8 mouse cellular contexts compared by ENCODE assay signal in genomic region chr1:182506229-182506986, GRCm38 (mm10). TPM values are rescaled to one million over a fixed set of nuclear protein-coding genes. Genes with fewer than 3 reads are reported as not detected.
DNase-seq lines count a peak whose midpoint lies in the region; ATAC-seq and TF ChIP-seq lines count a peak whose summit lies in the region.

No protein-coding gene starts in this region.

- peak overlapping the region; percentile 51 for H3K27ac ChIP-seq in spleen, adult 2 months (ENCODE audit: insufficient read depth, low read length)
- H3K27ac ChIP-seq in brown adipose tissue, adult 24 weeks (replicated peaks; ENCODE audit: low read depth, low read length), result peak overlapping the region; percentile 92
- H3K27ac ChIP-seq in liver, embryonic 14.5 days, result no peak overlapping the region
- H3K27ac ChIP-seq in stomach, embryonic 15.5 days, result peak overlapping the region; percentile 88
- H3K27ac ChIP-seq in midbrain, embryonic 13.5 days, result no peak overlapping the region

- H3K27me3 ChIP-seq in spleen, adult 2 months (ENCODE audit: control insufficient read depth, insufficient read depth, low read length), result no peaks in the 10 kb centered on the region
- no peaks in the 10 kb centered on the region for H3K27me3 ChIP-seq in liver, embryonic 14.5 days (ENCODE audit: control insufficient read depth, insufficient read depth, low read length)
- no peaks in the 10 kb centered on the region for H3K27me3 ChIP-seq in stomach, embryonic 15.5 days (replicated peaks)
- no peaks in the 10 kb centered on the region for H3K27me3 ChIP-seq in midbrain, embryonic 13.5 days

- WGBS in spleen, adult 2 months, result 39% methylated on average over 7 of the region's 7 CpGs
- 16% methylated on average over 7 of the region's 7 CpGs for WGBS in liver, embryonic 14.5 days (ENCODE audit: insufficient replicate concordance)
- 29% methylated on average over 7 of the region's 7 CpGs for WGBS in stomach, embryonic 15.5 days
- WGBS in midbrain, embryonic 13.5 days, result 65% methylated on average over 7 of the region's 7 CpGs

- H3K4me3 ChIP-seq in spleen, adult 2 months (ENCODE audit: extremely low read depth, insufficient read depth, insufficient read length), result no peak overlapping the region
- 0 out of 2 replicates have a peak overlapping the region, but pooled peaks have one; percentile 4 for H3K4me3 ChIP-seq in brown adipose tissue, adult 24 weeks (ENCODE audit: insufficient read depth, low read depth, low read length)
- no peak overlapping the region for H3K4me3 ChIP-seq in liver, embryonic 14.5 days (ENCODE audit: insufficient read depth in 1 of 2, low read depth in 2 of 2, low read length in 2 of 2)
- H3K4me3 ChIP-seq in stomach, embryonic 15.5 days (replicated peaks), result no peak overlapping the region
- H3K4me3 ChIP-seq in midbrain, embryonic 13.5 days (replicated peaks), result no peak overlapping the region

- no peaks in the 10 kb centered on the region for H3K9me3 ChIP-seq in liver, embryonic 14.5 days (ENCODE audit: control insufficient read depth, low read length)
- H3K9me3 ChIP-seq in stomach, embryonic 15.5 days, result no peaks in the 10 kb centered on the region
- no peaks in the 10 kb centered on the region for H3K9me3 ChIP-seq in midbrain, embryonic 13.5 days

- peak; percentile 58 for ATAC-seq in liver, embryonic 14.5 days (ENCODE audit: insufficient read depth)
- ATAC-seq in stomach, embryonic 15.5 days (ENCODE audit: insufficient read depth, low FRiP score, low read depth), result peak; percentile 63
- ATAC-seq in midbrain, embryonic 13.5 days, result no peak

- no peak for TF ChIP-seq POLR2A in spleen, adult 2 months (IDR thresholded peaks at IDR 0.05; ENCODE audit: low read depth, low read length)

- no peaks in the 10 kb centered on the region for H3K4me1 ChIP-seq in spleen, adult 2 months (ENCODE audit: control insufficient read depth, insufficient read depth, insufficient read length)
- H3K4me1 ChIP-seq in brown adipose tissue, adult 24 weeks (ENCODE audit: control insufficient read depth, insufficient read depth, insufficient read length, low read length), result peaks cover 60% of the 10 kb centered on the region
- H3K4me1 ChIP-seq in liver, embryonic 14.5 days (replicated peaks; ENCODE audit: control insufficient read depth in 2 of 2, insufficient read depth in 2 of 2, low read length in 1 of 2), result peaks cover 0 to 25% of the 10 kb centered on the region in 2 experiments; a peak in 2 of 4 replicates
- peaks cover 41% of the 10 kb centered on the region for H3K4me1 ChIP-seq in stomach, embryonic 15.5 days
- peaks cover 12% of the 10 kb centered on the region for H3K4me1 ChIP-seq in midbrain, embryonic 13.5 days (replicated peaks)

- no peak for TF ChIP-seq EP300 in liver, embryonic 14.5 days (IDR thresholded peaks at IDR 0.05; ENCODE audit: low read depth)

- no peak overlapping the region for H3K4me2 ChIP-seq in liver, embryonic 14.5 days (ENCODE audit: low read depth)
- H3K4me2 ChIP-seq in stomach, embryonic 15.5 days, result peak overlapping the region; percentile 33; the same call in 1 of the 2 replicates
- no peak overlapping the region for H3K4me2 ChIP-seq in midbrain, embryonic 13.5 days (replicated peaks)

- no peak overlapping the region for H3K9ac ChIP-seq in liver, embryonic 14.5 days (replicated peaks)
- H3K9ac ChIP-seq in stomach, embryonic 15.5 days, result no peak overlapping the region
- H3K9ac ChIP-seq in midbrain, embryonic 13.5 days (replicated peaks), result no peak overlapping the region

- intact Hi-C loops in heart, postnatal 25 days (cut with DNase I), result no loop called here

- no peak for TF ChIP-seq CTCF in spleen, adult 2 months (IDR thresholded peaks at IDR 0.05; ENCODE audit: extremely low read depth, insufficient read depth, insufficient read length, insufficient replicate concordance)
- TF ChIP-seq CTCF in liver, embryonic 14.5 days (IDR thresholded peaks at IDR 0.05; ENCODE audit: low read depth), result peak; percentile 37; the same call in 1 of the 2 replicates

- DNase-seq in spleen, adult 2 months (ENCODE audit: low read depth in 1 of 2, low spot score in 2 of 2), result peak in 1 of 2 experiments; percentile 33
- no peak for DNase-seq in spleen, adult 12 weeks (ENCODE audit: low spot score)
- peak; percentile 80 for DNase-seq in heart, postnatal 25 days (ENCODE audit: low spot score)
- peak in 1 of 3 experiments; percentile 36 for DNase-seq in liver, embryonic 14.5 days (ENCODE audit: low read depth in 3 of 3, low spot score in 3 of 3)
- no peak for DNase-seq in layer of hippocampus, postnatal 25 days (ENCODE audit: extremely low spot score in 1 of 2, low spot score in 1 of 2)

- peaks cover 7% of the 10 kb centered on the region; the same call in 1 of the 2 replicates for H3K36me3 ChIP-seq in spleen, adult 2 months (ENCODE audit: control insufficient read depth, insufficient read depth, low read length)
- no peaks in the 10 kb centered on the region for H3K36me3 ChIP-seq in liver, embryonic 14.5 days (replicated peaks; ENCODE audit: control insufficient read depth, insufficient read depth, low read depth)
- peaks cover 23% of the 10 kb centered on the region for H3K36me3 ChIP-seq in stomach, embryonic 15.5 days
- peaks cover 35% of the 10 kb centered on the region for H3K36me3 ChIP-seq in midbrain, embryonic 13.5 days

RNA-seq across cellular contexts. Expression of gene Capn2, which starts 11.0 kb away (rescaled TPM):
- 11.7 and 14.0 TPM in 2 replicates for polyA plus RNA-seq in spleen, adult 2 months (2012; rRNA removed)
- 108 and 113 TPM in 2 replicates for polyA plus RNA-seq in brown adipose tissue, adult 24 weeks (2012; ENCODE audit: insufficient read depth, insufficient read length, missing spikeins)
- 10 to 100 TPM; 63.3 to 73.1 TPM for total RNA-seq in heart, postnatal 25 days (2021)
- 6.5 and 9.8 TPM in 2 replicates for polyA plus RNA-seq in liver, embryonic 14.5 days (2012; rRNA removed)
- 13.6 and 16.4 TPM in 2 replicates for polyA plus RNA-seq in liver, embryonic 14.5 days (2014; fragmentation: Nextera tagmentation; extraction: Ambion mirVana)
- 107 and 108 TPM in 2 replicates for polyA plus RNA-seq in stomach, embryonic 15.5 days (2015; fragmentation: Nextera tagmentation; extraction: Ambion mirVana)
- total RNA-seq in layer of hippocampus, postnatal 25 days (2021), result 10 to 100 TPM; 59.4 to 62.3 TPM
- 75.3 and 80.9 TPM in 2 replicates for polyA plus RNA-seq in midbrain, embryonic 13.5 days (2015; fragmentation: Nextera tagmentation; extraction: Ambion mirVana)

RNA-seq across cellular contexts. Expression of gene Capn8, which starts 58.4 kb away (rescaled TPM):
- not detected in 2 replicates for polyA plus RNA-seq in spleen, adult 2 months (2012; rRNA removed)
- polyA plus RNA-seq in brown adipose tissue, adult 24 weeks (2012; ENCODE audit: insufficient read depth, insufficient read length, missing spikeins), result not detected in 2 replicates
- total RNA-seq in heart, postnatal 25 days (2021), result not detected
- 0.01 TPM in 1 of 2 replicates, not detected in the other for polyA plus RNA-seq in liver, embryonic 14.5 days (2012; rRNA removed)
- not detected in 2 replicates for polyA plus RNA-seq in liver, embryonic 14.5 days (2014; fragmentation: Nextera tagmentation; extraction: Ambion mirVana)
- polyA plus RNA-seq in stomach, embryonic 15.5 days (2015; fragmentation: Nextera tagmentation; extraction: Ambion mirVana), result 2.2 and 2.4 TPM in 2 replicates
- total RNA-seq in layer of hippocampus, postnatal 25 days (2021), result not detected
- polyA plus RNA-seq in midbrain, embryonic 13.5 days (2015; fragmentation: Nextera tagmentation; extraction: Ambion mirVana), result 0.13 TPM in 1 of 2 replicates, not detected in the other

Comparison
In these comparisons a context has a peak if more than half of its experiments do, and no peak if none do; other contexts are left out.
1. H3K27ac ChIP-seq: peak in spleen, adult 2 months (single experiment), brown adipose tissue, adult 24 weeks (single experiment) and stomach, embryonic 15.5 days (single experiment); none in liver, embryonic 14.5 days (single experiment) and midbrain, embryonic 13.5 days (single experiment).